Mouse (Mus musculus) ovary, postnatal 14 days (tissue): ENCODE measurements around the gene Jmjd6.

Source experiments
- DNase-seq: peaks from one replicate; pipeline ENCODE4 v3.0.0; 2022; ENCODE audit warnings: low spot score

The Jmjd6 gene

DNA sequence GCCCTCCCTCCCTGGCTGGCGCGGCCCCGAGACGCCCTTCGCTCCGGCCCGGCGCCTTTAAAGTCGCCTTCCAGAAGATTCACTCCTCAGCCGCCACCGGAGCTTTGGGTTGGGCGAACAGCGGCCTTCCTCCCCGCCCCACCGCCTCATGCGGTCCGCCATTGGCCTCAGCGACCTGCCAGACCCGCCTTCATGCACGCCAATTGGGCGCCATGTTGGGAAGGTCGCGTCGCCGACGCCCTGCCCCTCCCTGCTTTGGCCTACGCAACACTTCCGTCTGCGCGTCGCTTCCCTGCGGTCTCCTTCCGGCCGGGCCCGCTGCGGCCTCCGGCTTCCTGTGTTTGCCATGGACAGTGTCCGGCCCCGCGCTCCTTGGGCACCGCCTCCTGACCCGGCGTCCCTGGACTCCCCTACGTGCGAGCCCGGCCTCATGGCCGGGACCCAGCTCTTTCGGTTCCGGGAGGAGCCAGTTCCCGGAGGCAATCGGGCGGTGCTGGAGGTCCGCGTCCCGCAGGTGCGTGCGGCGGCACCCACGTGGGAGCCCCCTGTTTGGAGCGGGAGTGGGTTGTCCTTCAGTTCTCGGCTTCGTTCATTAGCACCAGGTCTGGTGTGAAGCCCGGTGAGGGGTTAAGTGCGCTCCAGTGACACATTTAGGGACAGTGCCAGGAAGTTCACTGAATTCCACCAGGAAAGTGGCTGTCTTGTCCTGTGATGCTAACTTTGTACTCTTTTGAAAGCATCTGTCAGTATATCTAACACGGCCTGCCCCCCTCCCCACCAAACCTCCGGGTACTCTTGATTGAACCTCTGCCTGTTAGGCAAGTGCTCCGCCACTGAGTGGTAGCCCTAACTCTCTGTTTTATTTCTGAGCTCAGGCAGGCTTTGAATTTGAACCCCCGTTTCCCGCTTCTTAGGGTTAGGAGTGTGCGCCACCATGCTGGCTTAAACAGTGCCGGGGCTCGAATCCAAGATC is at the start of gene Jmjd6, which contains the start of gene Mettl23:
Gene Jmjd6, minus strand, starts transcription at position 189 of the 973 bp plus-strand sequence.
Gene Mettl23, plus strand, starts transcription at position 18 of the 973 bp plus-strand sequence.
- peak; percentile 94 for DNase-seq

DNA sequence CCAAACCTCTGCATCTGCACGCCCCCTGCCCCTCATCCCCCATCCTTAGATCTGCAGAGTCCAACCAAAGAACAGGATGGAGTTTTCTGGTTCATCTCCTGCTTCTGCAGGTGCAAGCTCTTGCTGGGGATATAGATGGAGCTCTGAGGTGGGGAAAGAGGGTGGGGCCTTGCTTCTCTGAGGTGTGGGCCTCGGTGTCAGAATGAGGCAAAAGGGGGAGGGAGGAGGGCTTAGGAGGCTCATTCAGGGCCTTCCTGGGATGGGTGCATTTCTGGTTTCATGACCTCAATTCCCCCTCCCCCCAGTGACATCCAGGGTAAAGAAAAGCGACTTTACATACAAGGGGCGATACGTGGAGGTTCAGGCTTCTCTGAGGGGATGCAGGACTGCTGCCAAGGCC is 43.9 kb upstream of the Jmjd6 start:
- no peak for DNase-seq

DNA sequence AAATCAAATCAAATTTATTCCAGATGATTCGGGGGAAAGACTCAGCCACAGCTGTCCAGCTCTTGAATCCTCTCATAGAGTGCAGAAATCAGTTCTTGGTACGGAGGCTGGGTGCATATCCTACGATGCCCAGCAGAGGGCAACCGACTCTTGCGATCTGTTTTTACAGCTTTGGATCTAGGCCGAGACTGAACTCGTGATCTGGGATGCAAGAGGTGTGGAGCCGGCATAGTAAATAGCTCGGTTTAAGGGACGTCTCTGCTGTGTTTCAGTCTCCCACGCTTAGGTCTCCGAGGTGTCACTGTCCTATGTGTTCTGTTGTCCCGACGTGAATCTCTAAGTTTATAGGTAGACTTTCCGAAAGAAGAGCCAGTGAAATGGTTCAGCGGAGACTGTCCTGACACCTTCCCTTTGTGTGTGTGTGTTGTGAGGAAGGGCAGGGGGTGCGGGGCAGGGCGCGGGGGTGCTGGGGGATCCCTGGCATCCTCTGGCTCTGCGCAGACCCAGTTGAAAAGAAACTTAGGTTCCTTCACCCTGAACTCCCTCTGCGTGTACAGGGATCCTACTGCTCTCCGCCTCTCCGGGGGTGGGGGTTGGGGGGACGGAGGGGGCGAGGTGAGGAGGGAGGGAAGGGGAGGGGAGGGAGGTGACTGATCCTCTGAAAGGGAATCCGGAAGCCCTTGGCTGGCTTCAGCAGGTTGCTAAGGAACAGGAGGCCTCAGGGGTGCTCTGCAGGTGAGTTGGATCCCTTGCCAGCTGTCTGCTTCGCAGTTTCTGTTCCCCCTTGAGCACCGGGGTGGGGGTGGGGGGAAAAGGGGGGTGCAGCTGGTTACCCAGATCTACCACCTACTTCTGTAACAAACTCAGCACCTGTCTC is 42.3 kb upstream of the Jmjd6 start:
- DNase-seq, result peak; percentile 72

DNA sequence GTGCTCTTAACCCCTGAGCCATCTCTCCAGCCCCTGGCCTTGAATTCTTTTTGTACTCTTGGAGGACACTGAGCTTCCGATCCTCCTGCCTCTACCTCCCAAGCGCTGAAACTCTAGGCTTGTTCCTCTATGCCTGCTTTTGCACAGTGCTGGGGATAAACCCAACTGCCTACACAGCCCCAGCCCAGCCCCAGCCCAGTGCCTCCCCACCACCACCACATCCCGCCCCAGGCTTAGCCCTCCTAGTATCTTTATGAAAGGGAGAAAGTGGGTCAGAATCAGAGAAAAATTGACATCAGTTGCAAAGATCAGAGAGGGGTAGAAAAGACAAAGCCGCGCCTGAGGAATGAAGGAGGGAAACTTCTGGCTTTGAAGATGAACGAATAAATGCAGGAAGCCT is 40.8 kb upstream of the Jmjd6 start:
- no peak for DNase-seq

DNA sequence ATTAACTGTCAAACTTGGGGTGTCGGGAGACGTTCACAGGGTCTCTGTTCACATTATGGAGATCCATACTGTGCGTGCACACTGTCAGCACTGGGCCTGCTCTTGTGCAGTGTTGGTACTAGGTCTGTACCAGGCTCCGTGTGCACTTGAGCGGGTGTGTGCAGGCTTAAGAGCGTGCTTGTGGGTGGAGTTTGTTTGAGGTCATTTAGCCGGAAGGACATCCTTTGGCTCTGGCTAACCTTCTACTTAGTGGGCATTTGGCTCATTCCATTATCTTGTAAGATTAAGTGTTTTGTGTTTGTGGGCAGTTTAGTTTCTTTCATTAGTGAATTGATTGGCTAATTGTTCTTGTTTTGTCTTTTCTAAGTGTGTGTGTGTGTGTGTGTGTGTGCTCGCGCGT is 39.2 kb upstream of the Jmjd6 start:
- no peak for DNase-seq

DNA sequence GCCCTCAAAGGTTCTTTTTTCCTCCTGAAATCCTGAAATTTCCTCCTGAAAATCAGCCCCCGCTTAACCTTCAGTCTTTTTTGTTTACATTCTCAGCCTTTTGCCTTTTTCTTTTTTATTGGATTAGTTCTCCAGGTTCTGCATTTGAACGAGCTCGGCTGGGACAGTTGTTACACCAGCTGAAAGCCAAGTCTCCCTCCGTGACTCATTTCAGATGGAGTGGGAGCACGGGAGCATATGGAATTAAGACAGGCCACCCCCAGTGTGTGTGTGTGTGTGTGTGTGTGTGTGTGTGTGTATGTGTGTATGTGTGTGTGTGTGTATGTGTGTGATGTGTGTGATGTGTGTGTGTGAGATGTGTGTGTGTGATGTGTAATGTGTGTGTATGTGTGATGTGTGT is 38.2 kb upstream of the Jmjd6 start:
- DNase-seq, result no peak

DNA sequence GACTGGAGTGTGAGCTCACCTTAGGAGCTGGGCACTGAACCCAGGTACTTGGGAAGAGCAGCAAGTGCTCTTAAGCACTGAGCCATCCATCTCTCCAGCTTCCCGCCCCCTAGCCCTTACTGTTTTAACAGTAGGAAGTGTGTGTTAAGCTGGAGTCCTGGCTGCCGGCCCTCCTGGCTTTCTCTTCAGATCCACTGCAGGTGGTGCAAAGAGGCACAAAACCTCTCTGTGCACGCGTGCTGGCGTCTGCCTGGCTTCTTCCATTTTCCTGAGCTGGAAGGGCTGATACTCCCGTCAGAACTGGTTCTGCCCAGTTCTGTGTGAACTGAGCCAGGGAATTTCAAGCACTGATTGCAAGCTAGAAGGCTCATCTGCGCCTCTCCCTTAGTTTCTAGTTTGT is 37.6 kb upstream of the Jmjd6 start:
- no peak for DNase-seq

DNA sequence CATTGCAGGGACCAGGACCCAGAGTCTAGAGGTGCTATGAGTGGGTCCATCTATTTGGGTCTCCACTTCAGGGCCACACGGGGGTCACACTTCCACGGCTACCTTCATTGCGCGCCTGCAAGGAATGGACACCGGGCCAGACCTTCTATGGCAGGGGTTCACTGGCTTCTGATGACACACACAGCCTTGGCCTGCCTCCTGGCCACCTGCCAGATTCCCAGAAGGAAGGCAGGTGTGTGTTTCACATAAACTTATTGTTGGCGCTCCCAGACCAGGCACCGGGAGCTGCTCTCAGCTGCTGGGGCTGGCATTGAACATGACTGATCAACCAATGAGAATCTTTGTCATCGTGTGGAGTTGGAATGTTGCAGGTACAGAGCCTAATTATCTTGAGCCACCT is 35.2 kb upstream of the Jmjd6 start:
- no peak for DNase-seq

DNA sequence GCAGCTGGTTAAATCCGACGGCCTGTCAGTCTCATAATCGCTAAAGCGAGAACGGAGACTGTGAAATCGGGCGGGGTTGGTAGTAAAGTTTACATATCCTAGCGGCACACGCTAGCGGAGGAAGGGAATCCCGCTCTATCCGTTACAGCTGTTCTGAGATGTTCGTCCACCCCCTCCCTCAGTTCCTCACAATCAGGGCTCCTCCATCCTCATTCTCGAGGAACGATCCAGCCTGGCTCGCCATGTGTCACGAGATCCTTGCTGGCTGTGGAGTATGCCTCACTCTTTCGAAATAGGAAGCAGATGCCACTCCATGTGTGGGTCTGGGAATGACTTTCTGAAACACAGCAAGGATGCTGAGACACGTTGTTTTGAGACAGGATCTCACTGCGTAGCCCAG is 30.7 kb upstream of the Jmjd6 start:
- no peak for DNase-seq

DNA sequence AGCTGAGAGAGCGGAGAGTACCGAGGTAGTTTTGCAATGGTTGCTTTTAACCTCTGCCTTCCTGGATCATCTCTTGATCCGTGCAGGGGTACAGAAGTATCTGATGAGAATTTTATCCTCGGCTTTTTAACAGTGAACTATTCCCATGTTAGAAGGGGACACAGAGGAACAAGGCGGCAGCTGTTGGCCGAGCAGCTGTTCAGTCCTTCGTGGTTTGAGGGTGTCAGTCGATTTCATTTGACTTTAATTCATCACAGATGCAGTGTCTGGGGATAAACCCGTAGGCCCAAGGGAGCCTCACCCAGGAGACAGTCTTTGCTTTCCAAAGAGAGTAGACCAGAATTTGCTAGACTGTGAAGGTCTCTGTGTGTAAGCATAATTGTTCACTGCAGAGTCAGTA is 28.3 kb upstream of the Jmjd6 start:
- DNase-seq, result no peak

DNA sequence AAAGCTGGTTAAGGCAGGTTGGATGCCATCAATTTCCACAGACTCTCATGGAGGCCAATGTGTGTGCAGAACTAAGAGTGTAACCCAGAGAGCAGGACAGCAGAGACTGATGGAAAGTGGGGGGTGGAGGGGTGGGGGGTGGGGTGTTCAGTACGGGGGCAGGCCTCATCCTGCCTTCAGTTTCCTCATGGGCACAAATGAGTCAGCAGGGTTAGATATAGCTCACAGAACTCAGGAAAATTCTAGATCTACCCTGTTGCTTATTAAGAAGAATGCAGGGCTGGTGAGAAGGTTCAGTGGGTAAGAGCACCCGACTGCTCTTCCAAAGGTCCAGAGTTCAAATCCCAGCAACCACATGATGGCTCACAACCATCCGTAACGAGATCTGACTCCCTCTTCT is 26.4 kb upstream of the Jmjd6 start:
- DNase-seq, result no peak

DNA sequence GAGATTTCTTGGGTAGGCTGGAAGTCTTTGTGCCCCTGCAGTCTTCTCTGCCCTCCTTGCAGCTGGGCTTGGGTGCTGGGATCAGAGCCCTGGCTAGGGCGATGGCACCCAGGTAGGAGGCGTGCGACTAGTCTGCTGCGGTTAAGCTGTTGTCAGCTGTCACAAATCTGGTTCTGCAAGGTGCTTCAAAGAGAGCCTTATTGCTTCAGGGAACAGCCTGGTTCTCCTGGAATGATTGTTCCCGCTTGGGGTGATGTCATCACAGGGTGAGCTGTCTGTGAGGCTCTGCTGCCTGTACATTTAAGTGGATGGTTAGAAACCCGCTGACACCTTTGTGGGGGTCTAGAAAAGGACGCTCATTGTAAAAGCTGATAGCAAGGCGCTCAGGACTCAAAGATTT is 26.0 kb upstream of the Jmjd6 start:
- no peak for DNase-seq

DNA sequence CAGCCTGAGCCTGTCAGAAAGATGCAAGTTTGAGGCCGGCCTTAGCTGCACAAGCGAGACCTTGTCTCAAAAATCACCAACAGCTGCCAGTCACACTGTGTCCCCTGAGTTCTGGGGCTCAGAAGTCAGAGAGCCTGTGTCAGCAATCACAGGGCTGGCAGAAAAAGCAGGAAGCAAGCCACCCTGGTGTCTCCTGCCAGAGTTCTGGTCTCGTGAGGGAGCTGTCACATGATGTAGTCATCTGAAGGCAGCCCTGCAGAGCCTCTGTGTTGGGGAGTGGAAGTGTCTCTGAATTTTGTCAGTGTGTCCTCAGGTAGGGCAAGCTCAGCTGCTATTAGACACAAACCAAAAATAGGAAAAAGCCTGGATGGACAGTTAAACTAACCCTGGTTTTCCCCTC is 24.9 kb upstream of the Jmjd6 start:
- no peak for DNase-seq

DNA sequence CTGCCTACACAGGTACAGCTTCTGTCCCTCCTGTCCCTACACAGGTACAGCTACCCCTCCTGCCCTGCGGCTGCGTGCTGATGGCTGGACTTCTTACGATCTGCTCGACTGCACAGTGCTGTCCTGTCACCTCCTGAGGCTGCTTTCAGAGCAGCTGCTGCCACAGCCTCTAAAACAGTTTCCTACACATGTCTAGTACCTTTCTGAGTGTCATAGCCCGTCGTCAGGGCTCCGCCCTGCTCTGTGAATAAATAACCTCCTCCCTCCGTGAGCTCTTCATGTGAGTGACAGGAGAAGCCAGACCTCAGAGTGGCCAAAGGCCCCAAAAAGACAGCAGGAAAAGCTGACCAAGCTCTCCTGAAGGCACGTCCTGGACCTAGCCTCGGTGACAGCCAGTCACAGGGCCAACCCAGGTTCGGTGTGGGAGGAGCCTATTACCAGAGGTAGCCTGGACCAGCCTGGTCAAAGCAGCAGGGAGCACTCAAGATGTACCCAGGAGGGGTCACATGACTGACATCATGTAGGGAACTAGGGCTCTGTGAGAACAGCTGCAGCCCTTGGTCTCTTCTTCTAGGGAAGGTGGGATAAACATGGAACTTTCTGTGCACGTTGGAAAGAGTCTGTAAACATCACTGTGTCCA is 22.8 kb upstream of the Jmjd6 start:
- no peak for DNase-seq

DNA sequence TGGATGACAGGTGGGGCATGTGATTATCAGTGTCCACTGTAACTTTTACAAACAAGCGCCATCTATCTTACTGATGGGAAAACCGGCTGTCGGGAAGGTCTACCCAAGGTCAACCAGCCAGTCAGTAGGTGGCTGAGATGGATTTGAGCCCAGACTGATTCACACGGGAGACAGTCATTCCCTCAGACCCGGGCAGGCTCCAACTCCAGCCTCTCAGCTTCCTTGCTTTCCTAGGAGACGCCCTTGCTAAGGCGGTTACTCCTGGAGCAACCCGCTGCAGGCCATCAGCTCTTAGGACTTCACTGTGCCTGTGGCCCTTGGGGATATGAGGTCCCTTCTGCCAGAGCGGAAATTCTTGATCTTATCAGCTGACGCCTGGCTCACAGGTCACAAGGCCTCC is 21.2 kb upstream of the Jmjd6 start:
- no peak for DNase-seq

DNA sequence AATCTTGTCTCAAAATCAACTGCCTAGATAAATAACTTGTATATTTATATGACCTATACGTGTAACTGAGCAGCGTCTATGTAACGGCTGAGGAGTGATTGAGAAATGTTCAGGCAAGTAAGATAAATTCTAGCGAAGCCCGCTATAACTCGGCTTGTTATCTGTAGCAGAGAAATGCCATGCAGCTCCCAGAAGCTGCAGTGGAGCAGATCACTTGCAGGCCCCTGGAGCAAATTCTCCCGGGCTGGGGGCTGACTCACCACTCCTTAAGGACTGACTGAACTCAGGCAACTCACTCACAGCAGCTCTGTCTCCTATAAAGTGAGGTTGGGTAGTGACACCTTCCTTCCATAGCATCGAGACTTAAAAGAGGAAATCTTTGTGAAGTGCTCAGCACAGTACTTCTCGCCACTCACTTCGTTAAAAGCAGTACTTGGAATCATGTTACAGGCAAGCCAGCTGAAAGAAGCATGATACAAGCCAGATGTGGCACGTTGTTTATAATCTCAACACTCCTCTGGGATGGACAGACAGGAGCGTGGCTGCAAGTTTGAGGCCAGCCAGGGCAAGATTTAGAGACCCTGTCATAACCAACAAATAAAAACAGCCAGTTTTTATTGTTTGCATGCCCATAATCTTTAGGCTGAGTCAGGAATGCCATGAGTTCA is 14.1 kb upstream of the Jmjd6 start:
- no peak for DNase-seq

DNA sequence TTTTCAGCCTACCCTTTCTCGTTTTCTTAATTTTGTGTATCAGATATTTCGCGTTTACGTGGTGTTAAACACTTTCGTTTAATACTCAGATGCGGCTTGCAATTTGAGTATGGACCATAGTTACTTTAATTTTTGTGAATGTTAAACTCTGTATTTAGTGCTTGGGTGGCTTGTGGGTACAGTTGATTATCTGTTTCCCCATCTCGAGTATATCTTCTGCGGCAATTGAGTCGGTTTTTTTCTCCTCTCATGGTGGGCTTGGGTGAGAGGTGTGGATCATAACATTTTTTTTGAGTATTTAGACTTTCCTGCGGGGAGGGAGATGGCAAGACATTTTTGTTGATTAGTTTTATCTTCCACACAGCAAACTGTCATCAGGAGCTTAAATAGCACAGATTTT is 11.0 kb upstream of the Jmjd6 start:
- no peak for DNase-seq

DNA sequence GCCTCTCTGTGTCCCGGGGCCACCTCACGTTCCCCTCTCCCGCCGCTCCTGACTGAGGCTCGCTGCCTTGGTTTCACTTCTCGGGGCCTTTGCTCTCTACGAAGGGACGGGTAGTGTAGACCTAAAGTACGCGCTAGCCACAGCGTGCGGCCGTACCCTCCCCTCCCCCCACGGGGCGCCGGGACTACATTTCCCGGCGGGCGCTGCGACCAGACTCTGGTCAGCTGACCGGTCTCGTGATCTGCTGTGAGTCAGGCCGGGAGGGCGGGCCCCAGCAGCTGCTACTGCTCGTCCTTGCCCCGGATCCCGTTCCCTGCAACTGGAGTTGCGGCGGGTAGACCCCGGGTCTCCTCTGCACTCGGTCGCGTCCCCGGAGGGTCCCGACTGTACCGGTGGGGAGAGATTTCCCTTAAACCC is 10.3 kb upstream of the Jmjd6 start:
- peak; percentile 95 for DNase-seq

DNA sequence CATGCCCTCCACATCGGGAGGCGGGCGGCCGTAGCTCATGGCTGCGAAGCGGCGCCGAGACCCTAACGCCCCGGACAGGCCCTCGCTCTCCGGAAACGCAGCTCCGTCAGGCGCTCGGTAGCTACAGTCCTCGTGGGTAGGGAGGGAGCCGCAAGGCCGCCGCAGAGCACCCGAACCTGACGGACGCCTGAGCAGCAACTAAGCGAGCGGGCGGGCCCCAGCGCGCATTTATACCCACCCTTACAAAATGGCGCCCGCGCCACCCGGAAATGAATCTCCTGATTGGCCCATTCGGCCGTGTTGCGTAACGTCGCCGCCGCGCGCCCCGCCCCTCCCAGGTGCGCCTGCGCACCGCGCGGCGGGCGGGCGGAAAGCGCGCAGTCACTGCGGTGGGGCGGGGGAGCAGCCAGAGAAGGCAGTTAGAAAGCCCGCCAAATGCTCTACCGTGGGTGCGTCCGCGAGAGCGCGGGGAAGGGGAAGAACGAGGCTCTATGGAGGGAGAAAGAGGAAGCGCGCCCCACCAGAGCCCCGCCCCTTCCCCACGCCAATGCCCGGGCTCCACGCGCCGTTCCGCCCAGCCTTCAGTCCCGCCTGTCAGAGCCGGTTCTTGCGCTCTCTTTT is 9.8 kb upstream of the Jmjd6 start, which contains the start of gene Srsf2:
Gene Srsf2, minus strand, starts transcription at position 204 of the 621 bp plus-strand sequence.
- DNase-seq, result peak; percentile 95

DNA sequence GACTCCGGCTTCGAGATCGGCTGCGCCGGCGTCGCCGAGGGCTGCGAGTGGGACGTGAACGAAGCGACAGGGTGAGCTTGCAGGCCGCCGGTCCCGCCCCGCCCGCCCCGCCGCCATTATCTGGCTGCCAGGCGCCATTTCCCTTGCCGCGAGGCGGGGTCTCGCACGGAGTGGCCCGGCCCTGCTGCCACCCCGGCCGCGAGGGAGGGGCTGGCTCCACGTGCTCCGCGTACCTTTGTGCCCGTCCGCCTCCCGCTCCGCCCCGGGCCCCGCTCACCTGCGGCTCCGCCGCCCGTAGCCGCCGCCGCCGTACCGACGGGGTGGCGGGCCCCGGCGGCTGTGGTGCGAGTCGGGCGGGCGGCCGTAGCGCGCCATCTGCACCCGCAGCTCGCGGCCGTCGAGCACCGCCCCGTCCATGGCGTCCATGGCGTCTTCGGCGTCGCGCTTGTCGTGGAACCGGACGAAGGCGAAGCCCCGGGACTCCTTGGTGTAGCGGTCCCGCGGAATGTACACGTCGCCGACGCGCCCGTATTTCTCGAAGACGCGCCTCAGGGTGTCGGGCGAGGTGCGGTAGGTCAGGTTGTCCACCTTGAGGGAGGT is 9.1 kb upstream of the Jmjd6 start, which contains the start of gene Mfsd11:
Gene Mfsd11, plus strand, starts transcription at position 150 of the 600 bp plus-strand sequence.
- DNase-seq, result peak; percentile 57
